Mouse (Mus musculus) liver, postnatal 0 days (tissue): ENCODE results near the gene Map7. TPM values are rescaled to one million over a fixed set of nuclear protein-coding genes. Genes with fewer than 3 reads are reported as not detected.

Source experiments
- ATAC-seq: fragments of 200-750 bp; cut with Nextera tagmentation; 2 replicates; pipeline ENCODE4 v1.8.0; 2017; ENCODE audit warnings: mild to moderate bottlenecking, moderate library complexity
- DNase-seq: peaks from one replicate; pipeline ENCODE4 v3.0.0-alpha.2; 2016
- H3K27ac ChIP-seq: fragments of 300-500 bp; sonication (generic); 2 replicates; pipeline ENCODE4 v1.5.1; 2014; ENCODE audit warnings: antibody characterized with exemption, moderate library complexity, mild to moderate bottlenecking, low read depth
- H3K27me3 ChIP-seq: fragments of 300-500 bp; sonication (generic); 2 replicates; pipeline ENCODE4 v1.6.1; 2014; ENCODE audit warnings: low read length, control low read depth, mixed read lengths; ENCODE audit not compliant: insufficient read depth
- H3K36me3 ChIP-seq: fragments of 300-500 bp; sonication (generic); replicated peaks from 2 replicates; pipeline ENCODE4 v1.6.1; 2014; ENCODE audit warnings: mild to moderate bottlenecking, control low read depth, low read length, moderate library complexity, mixed read lengths; ENCODE audit not compliant: insufficient read depth
- H3K4me1 ChIP-seq: fragments of 300-500 bp; sonication (generic); 2 replicates; pipeline ENCODE4 v1.6.1; 2014; ENCODE audit warnings: antibody characterized with exemption, mild to moderate bottlenecking, control low read depth; ENCODE audit not compliant: insufficient read depth
- H3K4me2 ChIP-seq: fragments of 300-500 bp; sonication (generic); 2 replicates; pipeline ENCODE4 v1.6.1; 2014; ENCODE audit warnings: low read depth, mild to moderate bottlenecking, low read length, moderate library complexity, mixed read lengths
- H3K4me3 ChIP-seq: fragments of 300-500 bp; sonication (generic); 2 replicates; pipeline ENCODE4 v1.5.1; 2014; ENCODE audit warnings: low read depth, low read length
- H3K9ac ChIP-seq: fragments of 300-500 bp; sonication (generic); replicated peaks from 2 replicates; pipeline ENCODE4 v1.6.1; 2014; ENCODE audit warnings: mild to moderate bottlenecking, moderate library complexity
- H3K9me3 ChIP-seq: fragments of 300-500 bp; sonication (generic); 2 replicates; pipeline ENCODE4 v1.6.1; 2016; ENCODE audit warnings: mild to moderate bottlenecking, control low read depth, low read length, mixed read lengths
- CTCF ChIP-seq: sonication (generic); IDR thresholded peaks from 2 replicates; pipeline ENCODE4 v1.5.1; 2016; ENCODE audit warnings: antibody characterized with exemption, low read depth
- EP300 ChIP-seq: IDR thresholded peaks from 2 replicates; pipeline ENCODE4 v1.6.1; 2016; ENCODE audit warnings: antibody characterized with exemption, low read depth, mild to moderate bottlenecking
- WGBS: fragments of 180-500 bp; shearing (Covaris S2); extraction: QIAGEN DNeasy Blood & Tissue Kit; methylation state at CpG from one replicate; pipeline ENCODE4 v1.1.7; 2014; ENCODE audit not compliant: insufficient replicate concordance; 5-methylcytosine and 5-hydroxymethylcytosine counted together
- polyA plus RNA-seq: library from polyadenylated mRNA; unstranded; fragments of >200 nt; fragmentation: Nextera tagmentation; extraction: Ambion mirVana; gene quantifications from 2 replicates; pipeline ENCODE4 v1.2.1, GENCODE M21; 2015

Map7 gene
- polyA plus RNA-seq, 1 experiment from 2014 or later = 6.8 TPM

DNA sequence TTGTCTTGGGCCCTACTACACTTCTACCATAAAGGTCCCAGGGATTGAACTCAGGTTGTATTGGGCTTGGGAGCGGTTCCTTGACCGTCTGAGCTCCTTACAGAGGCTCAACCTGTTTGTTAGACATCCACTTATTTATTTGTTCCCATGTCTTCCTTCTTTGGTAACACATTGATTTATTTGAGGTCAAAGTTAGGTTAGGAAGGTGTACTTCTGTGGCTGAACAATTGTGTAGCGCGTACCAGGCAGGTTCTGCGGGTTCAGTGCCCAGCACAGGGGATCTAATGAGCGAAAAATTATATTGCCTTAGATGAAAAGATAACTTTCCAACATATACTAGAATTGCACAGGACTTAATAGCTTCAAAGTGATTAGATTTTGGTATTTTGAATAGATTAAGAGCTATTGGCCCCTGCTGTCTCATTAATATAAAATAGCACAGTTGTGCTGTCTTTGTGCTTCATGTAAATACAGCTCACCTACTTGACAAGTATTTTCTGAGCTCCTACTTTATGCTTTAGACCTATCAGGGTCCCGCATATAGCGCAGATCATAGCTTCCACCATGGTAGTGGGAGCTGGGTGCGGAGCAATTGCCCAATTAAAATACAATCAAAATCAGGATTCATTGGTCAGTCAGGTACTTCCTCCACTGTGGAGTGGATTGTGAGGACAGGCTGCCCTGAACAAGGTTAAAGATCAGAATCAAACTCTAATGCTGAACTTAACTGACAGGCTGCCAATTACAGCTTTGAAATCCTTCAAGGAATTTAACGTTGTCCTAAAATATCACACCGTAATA lies 162.9 kb downstream of the Map7 start:
- Histone ChIP-seq H3K4me2 (peak overlapping the region; percentile 90), H3K4me1 (peaks cover 17% of the 10 kb centered on the region)

GRCm38 (mm10) chr10:20311918-20312735 lies 163.9 kb downstream of the Map7 start, which contains the start of gene Bclaf1:
Gene Bclaf1 (plus strand): TSS chr10:20312469.
- TF ChIP-seq CTCF (0 out of 2 replicates have a peak, but pooled peaks have one; percentile 13), EP300 (peak; percentile 28; the same call in 1 of the 2 replicates)
- H3K9me3 ChIP-seq = no peaks in the 10 kb centered on the region
- under 1% methylated on average over 84 of the region's 84 CpGs for WGBS
- no peaks in the 10 kb centered on the region for H3K27me3 ChIP-seq
- H3K27ac ChIP-seq = peak within 1 kb of the TSS; percentile 100
- peak within 1 kb of the TSS; percentile 90 for H3K4me2 ChIP-seq
- no peaks in the 10 kb centered on the region; the same call in 1 of the 2 replicates for H3K36me3 ChIP-seq
- H3K4me3 ChIP-seq = peak within 1 kb of the TSS; percentile 78
- ATAC-seq (peak; percentile 96), DNase-seq (peak; percentile 100)
- peak within 1 kb of the TSS; percentile 93 for H3K9ac ChIP-seq
- peaks cover 17% of the 10 kb centered on the region for H3K4me1 ChIP-seq

More for the DNA sequence above, 162.9 kb downstream of the Map7 start:
- ATAC-seq = no peak
- peak overlapping the region; percentile 85 for H3K9ac ChIP-seq
- TF ChIP-seq CTCF (no peak), EP300 (no peak)
- no peaks in the 10 kb centered on the region; the same call in 1 of the 2 replicates for H3K36me3 ChIP-seq
- H3K27ac ChIP-seq = peak overlapping the region; percentile 100
- H3K4me3 ChIP-seq = peak overlapping the region; percentile 78
- no peak for DNase-seq
- no peaks in the 10 kb centered on the region for H3K27me3 ChIP-seq
- 44% methylated on average over 11 of the region's 11 CpGs for WGBS
- H3K9me3 ChIP-seq = no peaks in the 10 kb centered on the region

DNA sequence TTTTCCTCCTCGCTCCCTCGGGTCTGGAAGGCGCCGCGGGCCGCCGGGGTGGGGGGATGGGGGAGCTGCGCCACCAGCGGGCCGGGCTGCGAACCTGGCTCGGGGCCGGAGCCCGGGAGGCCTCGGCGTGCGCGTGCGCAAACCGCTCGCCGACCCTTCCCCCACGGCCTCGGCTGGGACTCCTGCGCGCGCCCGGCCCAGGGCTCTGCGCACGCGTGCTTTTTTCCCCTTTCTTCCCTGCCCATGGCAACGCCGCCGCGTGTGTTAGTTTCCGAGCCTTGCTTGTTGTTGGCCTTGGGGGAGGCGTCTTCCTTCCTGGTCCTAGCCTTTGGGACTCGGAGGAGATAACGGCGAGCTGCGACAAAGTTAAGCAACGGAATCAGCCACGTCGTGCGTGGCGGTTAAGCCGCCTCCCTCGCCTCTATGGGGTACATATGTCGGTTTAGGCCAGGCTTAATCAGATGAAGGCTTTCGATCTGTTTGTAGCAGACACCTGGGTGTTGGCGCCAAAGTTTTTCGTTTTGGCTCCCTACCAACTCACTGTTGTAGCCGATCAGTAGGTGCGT lies 164.5 kb downstream of the Map7 start:
- H3K9ac ChIP-seq = peak overlapping the region; percentile 93
- H3K27ac ChIP-seq = peak overlapping the region; percentile 100
- H3K4me2 ChIP-seq = peak overlapping the region; percentile 73
- ATAC-seq = peak; percentile 64
- TF ChIP-seq CTCF (no peak), EP300 (peak; percentile 86)
- peak; percentile 90 for DNase-seq
- no peaks in the 10 kb centered on the region for H3K9me3 ChIP-seq
- peak overlapping the region; percentile 78 for H3K4me3 ChIP-seq
- under 1% methylated on average over 43 of the region's 54 CpGs for WGBS
- no peaks in the 10 kb centered on the region; the same call in 1 of the 2 replicates for H3K36me3 ChIP-seq
- H3K4me1 ChIP-seq = peaks cover 17% of the 10 kb centered on the region
- no peaks in the 10 kb centered on the region for H3K27me3 ChIP-seq

DNA sequence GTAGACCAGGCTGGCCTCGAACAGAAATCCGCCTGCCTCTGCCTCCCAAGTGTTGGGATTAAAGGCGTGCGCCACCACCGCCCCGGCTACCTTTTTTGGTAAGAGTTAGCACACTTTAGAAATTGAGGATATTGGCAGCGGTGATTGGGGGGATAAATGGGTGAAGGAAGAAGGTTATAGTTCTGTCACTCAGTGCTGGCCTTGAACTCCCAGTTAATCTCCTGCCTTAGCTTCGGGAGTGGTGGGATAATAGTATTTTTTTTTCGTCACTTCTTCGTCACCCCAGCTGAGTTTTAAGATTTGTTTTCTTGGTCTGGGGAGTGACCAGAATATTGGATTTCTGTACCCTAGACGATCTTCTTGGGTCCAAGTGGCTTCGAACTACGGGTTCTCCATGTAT lies 165.2 kb downstream of the Map7 start:
- Histone ChIP-seq H3K9ac (peak overlapping the region; percentile 93), H3K9me3 (no peaks in the 10 kb centered on the region), H3K36me3 (peaks cover 6% of the 10 kb centered on the region), H3K4me3 (peak overlapping the region; percentile 78), H3K4me1 (peaks cover 18% of the 10 kb centered on the region), H3K4me2 (peak overlapping the region; percentile 73), H3K27me3 (no peaks in the 10 kb centered on the region), H3K27ac (peak overlapping the region; percentile 100)
- no peak for TF ChIP-seq EP300
- no peak for TF ChIP-seq CTCF
- DNase-seq (no peak), ATAC-seq (no peak)
- WGBS = 29% methylated on average over 13 of the region's 13 CpGs

DNA sequence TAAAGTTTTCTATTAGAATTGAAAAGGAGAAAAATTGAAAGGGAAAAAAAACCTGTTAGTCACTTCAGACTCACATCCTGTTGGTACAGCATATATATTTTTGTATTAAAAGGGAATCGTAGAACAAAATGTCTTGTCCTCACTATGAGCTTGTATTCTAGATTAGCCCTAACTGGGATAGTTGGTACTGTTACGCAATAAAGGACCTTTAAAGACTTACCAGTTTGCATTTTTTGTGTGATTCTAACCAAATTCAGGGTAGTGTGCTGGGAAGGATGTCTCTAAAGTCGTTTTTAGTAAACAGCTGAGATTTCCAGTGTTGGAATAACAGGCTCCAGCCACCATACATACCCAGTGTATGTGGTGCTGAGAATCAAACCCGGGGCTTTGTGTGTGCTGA lies 165.7 kb downstream of the Map7 start:
- ATAC-seq (no peak), DNase-seq (no peak)
- WGBS = 50% methylated on average over 4 of the region's 4 CpGs
- H3K4me1 ChIP-seq = peaks cover 19% of the 10 kb centered on the region
- peak overlapping the region; percentile 100; the same call in 1 of the 2 replicates for H3K27ac ChIP-seq
- H3K9ac ChIP-seq = peak overlapping the region; percentile 44
- H3K9me3 ChIP-seq = no peaks in the 10 kb centered on the region
- H3K27me3 ChIP-seq = no peaks in the 10 kb centered on the region
- peaks cover 11% of the 10 kb centered on the region for H3K36me3 ChIP-seq
- H3K4me2 ChIP-seq = peak overlapping the region; percentile 73
- peak overlapping the region; percentile 78 for H3K4me3 ChIP-seq
- TF ChIP-seq CTCF (no peak), EP300 (no peak)
